7 mouse cellular contexts compared by ENCODE assay signal in the genomic region with DNA sequence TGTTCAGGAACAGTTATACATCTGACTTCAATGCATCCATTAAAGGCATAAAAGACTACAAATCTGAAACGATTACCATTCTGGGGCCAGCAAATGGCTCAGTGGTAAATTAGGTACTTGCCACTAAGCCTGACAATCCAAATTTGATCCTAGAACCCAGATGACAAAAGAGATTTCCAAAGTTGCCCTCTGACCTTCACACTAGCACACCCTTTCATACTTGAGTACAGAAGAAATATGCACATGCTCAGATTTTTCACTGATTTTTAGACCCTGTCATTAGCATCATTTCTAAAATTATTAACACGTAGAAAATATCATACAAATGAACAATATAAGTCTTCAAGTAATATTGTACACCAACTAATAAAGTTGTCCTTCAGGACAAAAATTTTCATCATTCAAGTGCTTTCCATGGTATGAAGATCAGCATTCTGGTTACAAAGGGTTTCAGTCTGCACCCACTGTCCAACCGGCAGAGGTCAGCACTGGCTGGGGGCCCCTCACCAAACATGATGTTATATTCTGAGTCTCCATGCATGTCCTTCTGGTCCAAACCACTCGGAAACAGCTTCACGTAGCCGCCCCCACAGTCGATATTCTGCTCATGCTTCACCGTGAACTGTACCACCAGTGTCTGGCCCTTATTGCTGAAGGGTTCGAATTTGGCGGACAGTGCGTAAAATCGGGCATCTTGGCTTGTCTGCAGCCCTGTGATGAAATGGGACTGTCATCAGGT. TPM values are rescaled to one million over a fixed set of nuclear protein-coding genes. Genes with fewer than 3 reads are reported as not detected.
DNase-seq lines count a peak whose midpoint lies in the region; ATAC-seq and TF ChIP-seq lines count a peak whose summit lies in the region.

No protein-coding gene starts in this region.

- no peak for ATAC-seq in heart, embryonic 13.5 days (ENCODE audit: extremely low read depth, insufficient number of reproducible peaks, low FRiP score, low TSS enrichment)
- no peak for ATAC-seq in monocyte, adult 5-6 weeks (replicated peaks; ENCODE audit: insufficient number of reproducible peaks, low FRiP score, low TSS enrichment, poor library complexity, severe bottlenecking)

- peak overlapping the region; percentile 85 for H3K4me3 ChIP-seq in testis, adult 2 months (ENCODE audit: control insufficient read depth, low read depth, low read length)
- H3K4me3 ChIP-seq in brown adipose tissue, adult 24 weeks (ENCODE audit: insufficient read depth, low read depth, low read length) = peak overlapping the region; percentile 84
- H3K4me3 ChIP-seq in heart, embryonic 13.5 days = peak overlapping the region; percentile 97

- no peak overlapping the region for H3K27ac ChIP-seq in testis, adult 2 months (ENCODE audit: control insufficient read depth, insufficient read depth, low read depth, low read length)
- peak overlapping the region; percentile 76; the same call in 1 of the 2 replicates for H3K27ac ChIP-seq in brown adipose tissue, adult 24 weeks (replicated peaks; ENCODE audit: low read depth, low read length)
- H3K27ac ChIP-seq in heart, embryonic 13.5 days (replicated peaks) = peak overlapping the region; percentile 84

- peaks cover 5% of the 10 kb centered on the region for H3K36me3 ChIP-seq in testis, adult 2 months (ENCODE audit: control insufficient read depth, insufficient read depth, low read length)
- peaks cover 48% of the 10 kb centered on the region for H3K36me3 ChIP-seq in heart, embryonic 13.5 days

- peak overlapping the region; percentile 98 for H3K9ac ChIP-seq in heart, embryonic 13.5 days

- TF ChIP-seq POLR2A in testis, adult 2 months (IDR thresholded peaks at IDR 0.05; ENCODE audit: control insufficient read depth, low read depth, low read length) = no peak

- H3K27me3 ChIP-seq in testis, adult 2 months (ENCODE audit: control insufficient read depth, insufficient read depth, low read length) = no peaks in the 10 kb centered on the region
- no peaks in the 10 kb centered on the region for H3K27me3 ChIP-seq in heart, embryonic 13.5 days (replicated peaks)

- 11% methylated on average over 12 of the region's 12 CpGs for WGBS in heart, embryonic 13.5 days

- peak overlapping the region; percentile 92 for H3K4me2 ChIP-seq in heart, embryonic 13.5 days

- no peaks in the 10 kb centered on the region for H3K9me3 ChIP-seq in heart, embryonic 13.5 days

- no peak for DNase-seq in testis, postnatal 14 days (ENCODE audit: low spot score)
- DNase-seq in kidney, postnatal 10 days = peak; percentile 74
- DNase-seq in lung, postnatal 4 days = peak; percentile 62 to 69

- no peak; the same call in 1 of the 2 replicates for TF ChIP-seq CTCF in testis, adult 2 months (IDR thresholded peaks at IDR 0.05; ENCODE audit: control insufficient read depth, insufficient read depth, insufficient replicate concordance, low read depth, low read length)

- H3K4me1 ChIP-seq in testis, adult 2 months (ENCODE audit: control insufficient read depth, insufficient read depth, low read length) = peaks cover 10% of the 10 kb centered on the region
- H3K4me1 ChIP-seq in brown adipose tissue, adult 24 weeks (ENCODE audit: control insufficient read depth, insufficient read depth, insufficient read length, low read length) = no peaks in the 10 kb centered on the region
- peaks cover 48% of the 10 kb centered on the region for H3K4me1 ChIP-seq in heart, embryonic 13.5 days

RNA-seq across cellular contexts. Expression of gene Calr, which starts 1.2 kb away (rescaled TPM):
- polyA plus RNA-seq in testis, adult 2 months (2012; rRNA removed) = 318 and 384 TPM in 2 replicates
- polyA plus RNA-seq in brown adipose tissue, adult 24 weeks (2012; ENCODE audit: insufficient read depth, insufficient read length, missing spikeins) = 211 and 306 TPM in 2 replicates
- 711 and 772 TPM in 2 replicates for polyA plus RNA-seq in heart, embryonic 13.5 days (2015; fragmentation: Nextera tagmentation; extraction: Ambion mirVana)
- 1,036 to 1,300 TPM (median 1,079 TPM) in 3 replicates for total RNA-seq in monocyte, adult 5-6 weeks (2017)

RNA-seq across cellular contexts. Expression of gene Rad23a, which starts 5.1 kb away (rescaled TPM):
- polyA plus RNA-seq in testis, adult 2 months (2012; rRNA removed) = 106 and 110 TPM in 2 replicates
- 73.3 and 79.3 TPM in 2 replicates for polyA plus RNA-seq in brown adipose tissue, adult 24 weeks (2012; ENCODE audit: insufficient read depth, insufficient read length, missing spikeins)
- 108 and 123 TPM in 2 replicates for polyA plus RNA-seq in heart, embryonic 13.5 days (2015; fragmentation: Nextera tagmentation; extraction: Ambion mirVana)
- 31.6 to 37.2 TPM (median 34.2 TPM) in 3 replicates for total RNA-seq in monocyte, adult 5-6 weeks (2017)

RNA-seq across cellular contexts. Expression of gene Farsa, which starts 11.3 kb away (rescaled TPM):
- 50.4 and 55.7 TPM in 2 replicates for polyA plus RNA-seq in testis, adult 2 months (2012; rRNA removed)
- polyA plus RNA-seq in brown adipose tissue, adult 24 weeks (2012; ENCODE audit: insufficient read depth, insufficient read length, missing spikeins) = 11.3 and 14.4 TPM in 2 replicates
- polyA plus RNA-seq in heart, embryonic 13.5 days (2015; fragmentation: Nextera tagmentation; extraction: Ambion mirVana) = 58.3 and 63.1 TPM in 2 replicates
- 32.5 to 56.1 TPM (median 35.3 TPM) in 3 replicates for total RNA-seq in monocyte, adult 5-6 weeks (2017)

RNA-seq across cellular contexts. Expression of gene Gadd45gip1, which starts 14.2 kb away (rescaled TPM):
- 9.4 and 12.0 TPM in 2 replicates for polyA plus RNA-seq in testis, adult 2 months (2012; rRNA removed)
- polyA plus RNA-seq in brown adipose tissue, adult 24 weeks (2012; ENCODE audit: insufficient read depth, insufficient read length, missing spikeins) = 32.2 and 37.2 TPM in 2 replicates
- polyA plus RNA-seq in heart, embryonic 13.5 days (2015; fragmentation: Nextera tagmentation; extraction: Ambion mirVana) = 50.2 and 52.3 TPM in 2 replicates
- total RNA-seq in monocyte, adult 5-6 weeks (2017) = 10.0 to 12.8 TPM (median 11.2 TPM) in 3 replicates

RNA-seq across cellular contexts. Expression of gene Dand5, which starts 22.9 kb away (rescaled TPM):
- 27.1 and 29.7 TPM in 2 replicates for polyA plus RNA-seq in testis, adult 2 months (2012; rRNA removed)
- polyA plus RNA-seq in brown adipose tissue, adult 24 weeks (2012; ENCODE audit: insufficient read depth, insufficient read length, missing spikeins) = 7.2 and 9.4 TPM in 2 replicates
- 6.3 and 6.6 TPM in 2 replicates for polyA plus RNA-seq in heart, embryonic 13.5 days (2015; fragmentation: Nextera tagmentation; extraction: Ambion mirVana)
- 3.6 to 4.0 TPM (median 3.8 TPM) in 3 replicates for total RNA-seq in monocyte, adult 5-6 weeks (2017)
